ENCODE assay signal across 1 mouse cellular context in genomic region chr10:21188564-21189274, GRCm38 (mm10).
A peak's percentile ranks its signal among the peaks of the same experiment; 100 is the strongest.
TF ChIP-seq lines count a peak whose summit lies in the region.

No protein-coding gene starts in this region.

TF ChIP-seq in CH12.LX, 34 proteins besides CTCF, POLR2A, EP300 and RAD21:
- TF ChIP-seq ZMIZ1 (IDR thresholded peaks at IDR 0.05; ENCODE audit: low read depth, low read length), result no peak
- no peak for TF ChIP-seq MAFK (IDR thresholded peaks at IDR 0.05; ENCODE audit: insufficient replicate concordance, low read length)
- TF ChIP-seq MEF2A (IDR thresholded peaks at IDR 0.05; ENCODE audit: borderline replicate concordance, low read depth, low read length), result peak; percentile 34; the same call in 1 of the 2 replicates
- TF ChIP-seq MXI1 (IDR thresholded peaks at IDR 0.05; ENCODE audit: low read depth, low read length), result peak; percentile 62; the same call in 1 of the 2 replicates
- 0 out of 2 replicates have a peak, but pooled peaks have one; percentile 26 for TF ChIP-seq MAZ (IDR thresholded peaks at IDR 0.05; ENCODE audit: low read depth, low read length)
- TF ChIP-seq SIN3A (IDR thresholded peaks at IDR 0.05; ENCODE audit: low read length), result peak; percentile 76; the same call in 1 of the 2 replicates
- TF ChIP-seq IRF4 (IDR thresholded peaks at IDR 0.05; ENCODE audit: low read depth, low read length), result peak; percentile 50
- TF ChIP-seq NRF1 (IDR thresholded peaks at IDR 0.05; ENCODE audit: low read depth, low read length), result no peak
- peak; percentile 10; the same call in 1 of the 2 replicates for TF ChIP-seq ETS1 (conservative IDR thresholded peaks at IDR 0.05; ENCODE audit: low read depth, low read length)
- peak; percentile 68 for TF ChIP-seq ZC3H11A (IDR thresholded peaks at IDR 0.05; ENCODE audit: low read depth, low read length)
- TF ChIP-seq HCFC1 (IDR thresholded peaks at IDR 0.05; ENCODE audit: low read depth, low read length), result 0 out of 2 replicates have a peak, but pooled peaks have one; percentile 18
- TF ChIP-seq E2F4 (IDR thresholded peaks at IDR 0.05; ENCODE audit: insufficient replicate concordance, low read depth, low read length), result no peak
- TF ChIP-seq ELF1 (IDR thresholded peaks at IDR 0.05; ENCODE audit: low read depth, low read length), result no peak
- TF ChIP-seq MYC (IDR thresholded peaks at IDR 0.05; ENCODE audit: low read depth, low read length), result peak; percentile 71; the same call in 1 of the 2 replicates
- TF ChIP-seq SMC3 (IDR thresholded peaks at IDR 0.05; ENCODE audit: low read depth, low read length), result peak; percentile 88
- peak; percentile 35; the same call in 1 of the 2 replicates for TF ChIP-seq TCF12 (IDR thresholded peaks at IDR 0.05; ENCODE audit: low read depth, low read length)
